Mouse (Mus musculus): Measurements from ENCODE around the gene Cttnbp2. TPM values are rescaled to one million over a fixed set of nuclear protein-coding genes. Genes with fewer than 3 reads are reported as not detected.

Gene Cttnbp2
- polyA plus RNA-seq, 1 experiment from 2014 or later, result 1.4 TPM

DNA sequence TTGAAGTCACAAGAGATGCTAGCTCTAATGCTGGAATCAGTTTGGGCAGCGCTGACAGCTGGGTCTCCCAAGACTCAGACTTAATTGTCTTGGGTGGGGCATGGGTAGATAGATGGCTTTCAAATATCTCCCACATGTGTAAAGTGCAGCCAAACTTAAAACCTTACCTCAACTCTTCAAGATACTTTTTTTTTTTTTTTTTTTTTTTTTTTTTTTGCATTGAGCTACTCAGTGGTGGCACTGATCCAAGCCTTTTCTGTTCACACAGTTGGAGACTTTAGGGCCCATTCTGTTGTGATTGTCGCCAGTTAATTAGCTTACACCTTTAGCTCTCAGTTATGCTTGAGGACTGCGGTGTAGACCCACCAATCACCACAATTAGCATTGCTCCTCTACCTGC is 145.6 kb downstream of the Cttnbp2 start:
- H3K36me3 ChIP-seq, result no peaks in the 10 kb centered on the region
- H3K27me3 ChIP-seq, result no peaks in the 10 kb centered on the region
- H3K9ac ChIP-seq, result no peak overlapping the region
- no peak overlapping the region for H3K4me2 ChIP-seq
- H3K4me3 ChIP-seq (replicated peaks), result no peak overlapping the region
- no peak overlapping the region for H3K27ac ChIP-seq
- 73% methylated on average over 3 of the region's 3 CpGs for WGBS (ENCODE audit: insufficient replicate concordance)
- no peaks in the 10 kb centered on the region for H3K9me3 ChIP-seq (replicated peaks)
- peaks cover 3% of the 10 kb centered on the region; the same call in 1 of the 2 replicates for H3K4me1 ChIP-seq (replicated peaks)
- DNase-seq (no peak), ATAC-seq (ENCODE audit: low read depth) (no peak)

GRCm38 (mm10) chr6:18362232-18362631 is 152.4 kb downstream of the Cttnbp2 start:
- Histone ChIP-seq H3K9ac (no peak overlapping the region), H3K27ac (no peak overlapping the region), H3K9me3 (replicated peaks) (no peaks in the 10 kb centered on the region), H3K4me1 (replicated peaks) (no peaks in the 10 kb centered on the region), H3K27me3 (no peaks in the 10 kb centered on the region), H3K36me3 (no peaks in the 10 kb centered on the region), H3K4me2 (no peak overlapping the region), H3K4me3 (replicated peaks) (no peak overlapping the region)
- WGBS (ENCODE audit: insufficient replicate concordance), result 78% methylated on average over 5 of the region's 5 CpGs
- DNase-seq (no peak), ATAC-seq (ENCODE audit: low read depth) (no peak)

- Histone ChIP-seq H3K9me3 (replicated peaks) (no peaks in the 10 kb centered on the region), H3K27ac (no peak overlapping the region), H3K4me2 (no peak overlapping the region), H3K36me3 (no peaks in the 10 kb centered on the region), H3K27me3 (no peaks in the 10 kb centered on the region), H3K4me3 (replicated peaks) (no peak overlapping the region), H3K9ac (no peak overlapping the region), H3K4me1 (replicated peaks) (no peaks in the 10 kb centered on the region)
- ATAC-seq (ENCODE audit: low read depth) (no peak), DNase-seq (no peak)
Measured at GRCm38 (mm10) chr6:18360955-18361354, 153.7 kb downstream of the Cttnbp2 start.

GRCm38 (mm10) chr6:18360154-18360553 is 154.5 kb downstream of the Cttnbp2 start:
- H3K9me3 ChIP-seq (replicated peaks), result no peaks in the 10 kb centered on the region
- DNase-seq (no peak), ATAC-seq (ENCODE audit: low read depth) (no peak)
- H3K27ac ChIP-seq, result no peak overlapping the region
- H3K9ac ChIP-seq, result no peak overlapping the region
- H3K4me3 ChIP-seq (replicated peaks), result no peak overlapping the region
- H3K4me1 ChIP-seq (replicated peaks), result no peaks in the 10 kb centered on the region
- no peak overlapping the region for H3K4me2 ChIP-seq
- H3K27me3 ChIP-seq, result no peaks in the 10 kb centered on the region
- H3K36me3 ChIP-seq, result no peaks in the 10 kb centered on the region
- WGBS (ENCODE audit: insufficient replicate concordance), result 55% methylated on average over 1 of the region's 1 CpGs

DNA sequence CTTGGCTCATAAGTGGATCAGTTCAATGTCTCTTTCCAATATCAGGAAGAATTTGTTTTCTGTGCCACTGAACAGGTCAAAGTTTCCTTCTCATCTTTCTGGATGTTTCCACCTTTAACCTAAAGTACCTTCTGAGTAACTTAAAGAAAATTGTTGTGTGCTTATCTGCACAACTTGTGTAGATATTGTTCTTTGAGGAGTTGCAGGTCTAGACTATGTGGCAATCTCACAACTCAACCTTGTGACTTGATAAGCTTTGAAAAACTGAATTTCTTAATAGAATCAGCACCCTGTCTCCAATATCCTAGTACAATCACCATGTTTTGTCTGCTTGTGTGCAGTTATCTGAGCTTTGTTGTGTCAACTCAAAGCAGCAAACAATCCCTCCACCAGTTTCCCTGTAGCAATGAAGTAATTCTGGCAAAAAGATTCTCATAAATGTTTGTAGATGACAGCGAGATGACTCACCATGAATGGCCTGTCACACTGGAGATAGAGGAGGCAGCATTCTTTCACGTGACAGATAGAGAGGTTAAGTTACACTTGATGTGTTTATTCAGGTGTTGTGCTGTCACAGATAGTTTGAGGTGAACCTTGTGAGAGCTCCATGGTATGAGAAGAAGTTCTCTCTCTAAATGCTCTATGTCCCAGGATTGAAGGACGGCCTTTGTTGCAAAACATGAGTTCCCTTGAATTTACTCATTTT is 165.3 kb downstream of the Cttnbp2 start:
- WGBS (ENCODE audit: insufficient replicate concordance), result 53% methylated on average over 3 of the region's 3 CpGs
- no peak for DNase-seq

GRCm38 (mm10) chr6:18344272-18344671 is 170.4 kb downstream of the Cttnbp2 start:
- 53% methylated on average over 2 of the region's 2 CpGs for WGBS (ENCODE audit: insufficient replicate concordance)
- H3K9me3 ChIP-seq (replicated peaks), result no peaks in the 10 kb centered on the region
- H3K4me2 ChIP-seq, result no peak overlapping the region
- H3K36me3 ChIP-seq, result no peaks in the 10 kb centered on the region
- ATAC-seq (ENCODE audit: low read depth), result no peak
- no peaks in the 10 kb centered on the region for H3K4me1 ChIP-seq (replicated peaks)
- no peak overlapping the region for H3K27ac ChIP-seq
- no peak overlapping the region for H3K9ac ChIP-seq
- no peak overlapping the region for H3K4me3 ChIP-seq (replicated peaks)
- no peaks in the 10 kb centered on the region for H3K27me3 ChIP-seq
- no peak for DNase-seq

More for the DNA sequence above, 165.3 kb downstream of the Cttnbp2 start:
- Histone ChIP-seq H3K4me3 (replicated peaks) (no peak overlapping the region), H3K4me2 (no peak overlapping the region), H3K9ac (no peak overlapping the region), H3K4me1 (replicated peaks) (no peaks in the 10 kb centered on the region), H3K9me3 (replicated peaks) (no peaks in the 10 kb centered on the region), H3K36me3 (no peaks in the 10 kb centered on the region), H3K27me3 (no peaks in the 10 kb centered on the region), H3K27ac (no peak overlapping the region)
- ATAC-seq (ENCODE audit: low read depth), result no peak

- H3K9me3 ChIP-seq (replicated peaks), result no peaks in the 10 kb centered on the region
- H3K4me3 ChIP-seq (replicated peaks), result no peak overlapping the region
- DNase-seq, result no peak
- no peak for ATAC-seq (ENCODE audit: low read depth)
- H3K4me1 ChIP-seq (replicated peaks), result no peaks in the 10 kb centered on the region
- H3K36me3 ChIP-seq, result no peaks in the 10 kb centered on the region
- no peak overlapping the region for H3K4me2 ChIP-seq
- no peaks in the 10 kb centered on the region for H3K27me3 ChIP-seq
- no peak overlapping the region for H3K9ac ChIP-seq
- H3K27ac ChIP-seq, result no peak overlapping the region
Measured at GRCm38 (mm10) chr6:18338307-18338706, 176.3 kb downstream of the Cttnbp2 start.

GRCm38 (mm10) chr6:18335393-18335792 is 179.2 kb downstream of the Cttnbp2 start:
- Histone ChIP-seq H3K36me3 (no peaks in the 10 kb centered on the region), H3K4me3 (replicated peaks) (no peak overlapping the region), H3K4me1 (replicated peaks) (no peaks in the 10 kb centered on the region), H3K9me3 (replicated peaks) (no peaks in the 10 kb centered on the region), H3K4me2 (no peak overlapping the region), H3K27ac (no peak overlapping the region), H3K27me3 (no peaks in the 10 kb centered on the region), H3K9ac (no peak overlapping the region)
- no peak for ATAC-seq (ENCODE audit: low read depth)
- WGBS (ENCODE audit: insufficient replicate concordance), result 59% methylated on average over 3 of the region's 3 CpGs
- no peak for DNase-seq

GRCm38 (mm10) chr6:18322950-18323349 is 191.7 kb downstream of the Cttnbp2 start:
- Histone ChIP-seq H3K4me2 (no peak overlapping the region), H3K4me1 (replicated peaks) (no peaks in the 10 kb centered on the region), H3K9ac (no peak overlapping the region), H3K27ac (no peak overlapping the region), H3K9me3 (replicated peaks) (no peaks in the 10 kb centered on the region), H3K27me3 (no peaks in the 10 kb centered on the region), H3K36me3 (no peaks in the 10 kb centered on the region), H3K4me3 (replicated peaks) (no peak overlapping the region)
- WGBS (ENCODE audit: insufficient replicate concordance), result 54% methylated on average over 1 of the region's 1 CpGs
- DNase-seq (no peak), ATAC-seq (ENCODE audit: low read depth) (no peak)

Small RNAs within 50 kb of the gene (microRNA-seq; reads per million reads assigned to microRNA genes)
- not detected for gene Gm26233
